In genomic region chr13:104883566-104884249, GRCm38 (mm10) we compare ENCODE assay signal across 28 mouse cellular contexts. TPM values are rescaled to one million over a fixed set of nuclear protein-coding genes. Genes with fewer than 3 reads are reported as not detected.
DNase-seq lines count a peak whose midpoint lies in the region; ATAC-seq and TF ChIP-seq lines count a peak whose summit lies in the region.
"Had no signal": no experiment of that assay in that cellular context is flagged by ENCODE, and none has a peak within 500 bp of the region (broad histone marks: within the 10 kb centered on the region; RNA-seq: fewer than 3 reads in every experiment).

No protein-coding gene starts in this region.

- TF ChIP-seq POLR2A in CH12.LX (IDR thresholded peaks at IDR 0.05; ENCODE audit: low read depth, low read length), result no peak

- no peaks in the 10 kb centered on the region for H3K4me1 ChIP-seq in forebrain, embryonic 11.5 days (replicated peaks; ENCODE audit: control insufficient read depth, insufficient read depth, low read length)
- no peaks in the 10 kb centered on the region for H3K4me1 ChIP-seq in forebrain, embryonic 15.5 days
- H3K4me1 ChIP-seq in heart, embryonic 12.5 days (replicated peaks), result no peaks in the 10 kb centered on the region
- H3K4me1 ChIP-seq in liver, embryonic 12.5 days, result peaks cover 5% of the 10 kb centered on the region
- peaks cover 2% of the 10 kb centered on the region for H3K4me1 ChIP-seq in liver, embryonic 11.5 days (replicated peaks; ENCODE audit: control insufficient read depth, insufficient read depth, low read length)
- no peaks in the 10 kb centered on the region for H3K4me1 ChIP-seq in CH12.LX (ENCODE audit: control insufficient read depth in 1 of 2, insufficient read depth in 2 of 2)
- H3K4me1 ChIP-seq: embryonic facial prominence, embryonic 13.5 days had no signal

- no peaks in the 10 kb centered on the region for H3K79me2 ChIP-seq in CH12.LX (replicated peaks; ENCODE audit: control insufficient read depth, extremely low read depth, insufficient read depth, poor library complexity, severe bottlenecking)

- ATAC-seq in forebrain, embryonic 11.5 days (replicated peaks; ENCODE audit: low FRiP score), result peak; percentile 87
- ATAC-seq in forebrain, embryonic 15.5 days (replicated peaks), result no peak; the same call in 1 of the 2 replicates
- ATAC-seq in heart, embryonic 12.5 days (ENCODE audit: insufficient number of reproducible peaks, low FRiP score), result no peak
- ATAC-seq in liver, embryonic 12.5 days, result peak; percentile 21; the same call in 1 of the 2 replicates
- no peak for ATAC-seq in liver, embryonic 11.5 days (replicated peaks; ENCODE audit: low FRiP score)

- no peaks in the 10 kb centered on the region for H3K27me3 ChIP-seq in forebrain, embryonic 11.5 days (ENCODE audit: control insufficient read depth, insufficient read depth, low read length)
- H3K27me3 ChIP-seq in forebrain, embryonic 15.5 days, result no peaks in the 10 kb centered on the region
- H3K27me3 ChIP-seq in heart, embryonic 12.5 days (replicated peaks), result no peaks in the 10 kb centered on the region
- H3K27me3 ChIP-seq in liver, embryonic 12.5 days (replicated peaks), result no peaks in the 10 kb centered on the region
- H3K27me3 ChIP-seq in liver, embryonic 11.5 days (replicated peaks; ENCODE audit: control insufficient read depth, insufficient read depth, low read length), result no peaks in the 10 kb centered on the region
- no peaks in the 10 kb centered on the region for H3K27me3 ChIP-seq in CH12.LX (replicated peaks)
- H3K27me3 ChIP-seq: embryonic facial prominence, embryonic 13.5 days had no signal

- dilution Hi-C loops in CH12.LX (cut with MboI; ENCODE audit: extremely low pct_ligation_motif_present, extremely low pct_unique_long_range_greater_than_20kb, low sequenced_read_pairs), result no loop called here

- no peaks in the 10 kb centered on the region for H3K9me3 ChIP-seq in forebrain, embryonic 11.5 days (ENCODE audit: control insufficient read depth, low read length)
- no peaks in the 10 kb centered on the region for H3K9me3 ChIP-seq in forebrain, embryonic 15.5 days
- H3K9me3 ChIP-seq in heart, embryonic 12.5 days (replicated peaks), result no peaks in the 10 kb centered on the region
- H3K9me3 ChIP-seq in liver, embryonic 12.5 days (replicated peaks), result no peaks in the 10 kb centered on the region
- no peaks in the 10 kb centered on the region for H3K9me3 ChIP-seq in liver, embryonic 11.5 days (ENCODE audit: control insufficient read depth, low read length)
- H3K9me3 ChIP-seq in CH12.LX (replicated peaks; ENCODE audit: low read length), result no peaks in the 10 kb centered on the region
- H3K9me3 ChIP-seq: embryonic facial prominence, embryonic 13.5 days had no signal

- H3K9ac ChIP-seq in forebrain, embryonic 11.5 days (ENCODE audit: low read length), result no peak overlapping the region
- H3K9ac ChIP-seq in forebrain, embryonic 15.5 days (replicated peaks), result no peak overlapping the region
- no peak overlapping the region for H3K9ac ChIP-seq in heart, embryonic 12.5 days
- no peak overlapping the region for H3K9ac ChIP-seq in liver, embryonic 12.5 days
- no peak overlapping the region for H3K9ac ChIP-seq in liver, embryonic 11.5 days (ENCODE audit: low read depth, low read length)
- no peak overlapping the region for H3K9ac ChIP-seq in CH12.LX (ENCODE audit: insufficient read depth, low read depth)
- H3K9ac ChIP-seq: embryonic facial prominence, embryonic 13.5 days; hindbrain, embryonic 14.5 days had no signal

- WGBS in forebrain, embryonic 11.5 days, result 27% methylated on average over 16 of the region's 16 CpGs
- WGBS in forebrain, embryonic 15.5 days, result 14% methylated on average over 16 of the region's 16 CpGs
- 26% methylated on average over 8 of the region's 16 CpGs for WGBS in heart, embryonic 12.5 days
- WGBS in liver, embryonic 12.5 days (ENCODE audit: insufficient replicate concordance), result 34% methylated on average over 16 of the region's 16 CpGs
- 24% methylated on average over 13 of the region's 16 CpGs for WGBS in liver, embryonic 11.5 days

- no peak overlapping the region for H3K4me3 ChIP-seq in forebrain, embryonic 11.5 days (ENCODE audit: low read depth, low read length)
- H3K4me3 ChIP-seq in forebrain, embryonic 15.5 days, result no peak overlapping the region
- no peak overlapping the region for H3K4me3 ChIP-seq in heart, embryonic 12.5 days
- H3K4me3 ChIP-seq in liver, embryonic 12.5 days, result no peak overlapping the region
- no peak overlapping the region for H3K4me3 ChIP-seq in liver, embryonic 11.5 days (ENCODE audit: low read depth, low read length)
- no peak overlapping the region for H3K4me3 ChIP-seq in CH12.LX (replicated peaks in 1 of 3; ENCODE audit: low read depth in 2 of 3, low read length in 2 of 3, poor library complexity in 1 of 3)
- H3K4me3 ChIP-seq: embryonic facial prominence, embryonic 13.5 days; erythroblast, embryonic 14.5 days; gastrocnemius, adult 2 months had no signal

- H3K4me2 ChIP-seq in forebrain, embryonic 11.5 days (ENCODE audit: low read depth, low read length, severe bottlenecking), result no peak overlapping the region
- H3K4me2 ChIP-seq in forebrain, embryonic 15.5 days (replicated peaks), result no peak overlapping the region
- peak overlapping the region; percentile 12; the same call in 1 of the 2 replicates for H3K4me2 ChIP-seq in heart, embryonic 12.5 days
- H3K4me2 ChIP-seq in liver, embryonic 12.5 days, result no peak overlapping the region
- no peak overlapping the region for H3K4me2 ChIP-seq in liver, embryonic 11.5 days
- H3K4me2 ChIP-seq in CH12.LX (ENCODE audit: insufficient read depth, low read depth, poor library complexity, severe bottlenecking), result peak overlapping the region; percentile 87
- H3K4me2 ChIP-seq: embryonic facial prominence, embryonic 13.5 days; hindbrain, embryonic 14.5 days had no signal

- in situ Hi-C loops in CH12.LX (cut with MboI; ENCODE audit: low pct_ligation_motif_present, low pct_unique_long_range_greater_than_20kb, low sequenced_read_pairs), result no loop called here

- no peak for TF ChIP-seq EP300 in CH12.LX (IDR thresholded peaks at IDR 0.05; ENCODE audit: low read length)

- TF ChIP-seq CTCF in CH12.LX (conservative IDR thresholded peaks at IDR 0.05 in 1 of 2, IDR thresholded peaks at IDR 0.05 in 1 of 2; ENCODE audit: low read depth in 2 of 2, low read length in 2 of 2), result no peak

- H3K27ac ChIP-seq in forebrain, embryonic 11.5 days (ENCODE audit: low read depth, low read length), result no peak overlapping the region
- no peak overlapping the region for H3K27ac ChIP-seq in forebrain, embryonic 15.5 days (replicated peaks)
- no peak overlapping the region for H3K27ac ChIP-seq in heart, embryonic 12.5 days (ENCODE audit: poor library complexity, severe bottlenecking)
- no peak overlapping the region for H3K27ac ChIP-seq in liver, embryonic 12.5 days
- no peak overlapping the region for H3K27ac ChIP-seq in liver, embryonic 11.5 days (ENCODE audit: low read depth, low read length)
- H3K27ac ChIP-seq in CH12.LX (ENCODE audit: insufficient read depth, low read depth), result no peak overlapping the region
- H3K27ac ChIP-seq: embryonic facial prominence, embryonic 13.5 days; gastrocnemius, adult 2 months; hindbrain, embryonic 14.5 days had no signal

- no peak for DNase-seq in forebrain, embryonic 11.5 days (ENCODE audit: low spot score)
- no peak for DNase-seq in heart, postnatal 4 days
- no peak for DNase-seq in liver, embryonic 11.5 days (ENCODE audit: low spot score)
- DNase-seq in CH12.LX (ENCODE audit: extremely low read depth), result no peak
- DNase-seq: adrenal gland, postnatal 14 days; cerebellum, adult 8-10 months; cerebellum, postnatal 36 days; embryo, embryonic 11 days; gastrocnemius, adult 2 months; kidney, adult 2 months; kidney, postnatal 36 days; layer of hippocampus, postnatal 36 days; lung, postnatal 14 days; midbrain, embryonic 14.5 days; thymus, adult 18-20 months; thymus, postnatal 36 days had no signal

- TF ChIP-seq RAD21 in CH12.LX (IDR thresholded peaks at IDR 0.05; ENCODE audit: low read depth, low read length), result no peak

- no peaks in the 10 kb centered on the region for H3K36me3 ChIP-seq in forebrain, embryonic 11.5 days (ENCODE audit: control insufficient read depth, insufficient read depth, low read length)
- no peaks in the 10 kb centered on the region for H3K36me3 ChIP-seq in forebrain, embryonic 15.5 days
- H3K36me3 ChIP-seq in heart, embryonic 12.5 days, result no peaks in the 10 kb centered on the region
- H3K36me3 ChIP-seq in liver, embryonic 12.5 days, result no peaks in the 10 kb centered on the region
- H3K36me3 ChIP-seq in liver, embryonic 11.5 days (ENCODE audit: control insufficient read depth, insufficient read depth, low read length), result no peaks in the 10 kb centered on the region
- H3K36me3 ChIP-seq in CH12.LX (replicated peaks in 1 of 2; ENCODE audit: control insufficient read depth in 1 of 2, insufficient read depth in 1 of 2, low read length in 1 of 2), result no peaks in the 10 kb centered on the region
- H3K36me3 ChIP-seq: embryonic facial prominence, embryonic 13.5 days had no signal

TF ChIP-seq in CH12.LX, 34 proteins besides CTCF, POLR2A, EP300 and RAD21 (continues in another document):
- TF ChIP-seq ZKSCAN1 (IDR thresholded peaks at IDR 0.05; ENCODE audit: borderline replicate concordance, low read depth, low read length), result no peak
- TF ChIP-seq ZMIZ1 (IDR thresholded peaks at IDR 0.05; ENCODE audit: low read depth, low read length), result no peak
- no peak for TF ChIP-seq ZC3H11A (IDR thresholded peaks at IDR 0.05; ENCODE audit: low read depth, low read length)
- TF ChIP-seq ETS1 (conservative IDR thresholded peaks at IDR 0.05; ENCODE audit: low read depth, low read length), result no peak
- no peak for TF ChIP-seq IRF4 (IDR thresholded peaks at IDR 0.05; ENCODE audit: low read depth, low read length)
- TF ChIP-seq POLR2AphosphoS2 (IDR thresholded peaks at IDR 0.05; ENCODE audit: low read depth, low read length), result no peak
- no peak for TF ChIP-seq MAZ (IDR thresholded peaks at IDR 0.05; ENCODE audit: low read depth, low read length)
- TF ChIP-seq MXI1 (IDR thresholded peaks at IDR 0.05; ENCODE audit: low read depth, low read length), result no peak
- no peak for TF ChIP-seq BHLHE40 (IDR thresholded peaks at IDR 0.05; ENCODE audit: low read depth, low read length)
- no peak for TF ChIP-seq CHD2 (IDR thresholded peaks at IDR 0.05; ENCODE audit: low read length)
- no peak for TF ChIP-seq MEF2A (IDR thresholded peaks at IDR 0.05; ENCODE audit: borderline replicate concordance, low read depth, low read length)

RNA-seq across cellular contexts. Expression of gene Shisal2b, which starts 20.0 kb away (rescaled TPM):
- 0.43 and 0.80 TPM in 2 replicates for polyA plus RNA-seq in forebrain, embryonic 11.5 days (2014; fragmentation: Nextera tagmentation; extraction: Ambion mirVana)
- 0.36 and 0.55 TPM in 2 replicates for polyA plus RNA-seq in forebrain, embryonic 15.5 days (2015; fragmentation: Nextera tagmentation; extraction: Ambion mirVana)
- polyA plus RNA-seq in heart, embryonic 12.5 days (2016; fragmentation: Nextera tagmentation; extraction: Ambion mirVana), result 0.13 TPM in 1 of 2 replicates, not detected in the other
- under 1 TPM; 0.20 to 0.38 TPM for total RNA-seq in heart, postnatal 4 days (2021)
- not detected in 2 replicates for polyA plus RNA-seq in liver, embryonic 12.5 days (2016; fragmentation: Nextera tagmentation; extraction: Ambion mirVana)
- polyA plus RNA-seq in liver, embryonic 11.5 days (2014; fragmentation: Nextera tagmentation; extraction: Ambion mirVana), result 0.23 TPM in 1 of 2 replicates, not detected in the other
- 0.17 and 0.38 TPM in 2 replicates for total RNA-seq in CH12.LX (2012; rRNA removed)
- not detected in 2 replicates for total RNA-seq in CH12.LX (2014; rRNA removed)
- polyA plus RNA-seq in CH12.LX (2012; ENCODE audit: insufficient read length, low read depth), result not detected in 2 replicates
- total RNA-seq: adrenal gland, postnatal 14 days; heart, postnatal 25 days; megakaryocyte progenitor cell, adult 5-6 weeks had no signal
- polyA plus RNA-seq: embryonic facial prominence, embryonic 13.5 days; erythroblast, embryonic 14.5 days; gonadal fat pad, adult 2 months; heart, embryonic 14.5 days; intestine, embryonic 14.5 days; kidney, adult 2 months; liver, embryonic 16.5 days had no signal

Comparison
In these comparisons a context has a peak if more than half of its experiments do, and no peak if none do; other contexts are left out.
1. ATAC-seq: peak in forebrain, embryonic 11.5 days (single experiment) and liver, embryonic 12.5 days (single experiment); none in forebrain, embryonic 15.5 days (single experiment), heart, embryonic 12.5 days (single experiment) and liver, embryonic 11.5 days (single experiment).
2. H3K4me2 ChIP-seq: peak in heart, embryonic 12.5 days (single experiment) and CH12.LX (single experiment); none in forebrain, embryonic 11.5 days (single experiment), forebrain, embryonic 15.5 days (single experiment), liver, embryonic 12.5 days (single experiment) and liver, embryonic 11.5 days (single experiment).